Mouse (Mus musculus) megakaryocyte, embryonic 14.5 days (primary cell): ENCODE data around the gene Mical2.

ENCODE experiments used
- FLI1 ChIP-seq: IDR thresholded peaks from 2 replicates; pipeline ENCODE4 v1.6.1; 2012; ENCODE audit warnings: low read length, inconsistent platforms, mixed read lengths
- GATA1 ChIP-seq: IDR thresholded peaks from 3 replicates; pipeline ENCODE4 v1.6.1; 2012; ENCODE audit warnings: mixed read lengths, low read length, inconsistent platforms, borderline replicate concordance

DNA sequence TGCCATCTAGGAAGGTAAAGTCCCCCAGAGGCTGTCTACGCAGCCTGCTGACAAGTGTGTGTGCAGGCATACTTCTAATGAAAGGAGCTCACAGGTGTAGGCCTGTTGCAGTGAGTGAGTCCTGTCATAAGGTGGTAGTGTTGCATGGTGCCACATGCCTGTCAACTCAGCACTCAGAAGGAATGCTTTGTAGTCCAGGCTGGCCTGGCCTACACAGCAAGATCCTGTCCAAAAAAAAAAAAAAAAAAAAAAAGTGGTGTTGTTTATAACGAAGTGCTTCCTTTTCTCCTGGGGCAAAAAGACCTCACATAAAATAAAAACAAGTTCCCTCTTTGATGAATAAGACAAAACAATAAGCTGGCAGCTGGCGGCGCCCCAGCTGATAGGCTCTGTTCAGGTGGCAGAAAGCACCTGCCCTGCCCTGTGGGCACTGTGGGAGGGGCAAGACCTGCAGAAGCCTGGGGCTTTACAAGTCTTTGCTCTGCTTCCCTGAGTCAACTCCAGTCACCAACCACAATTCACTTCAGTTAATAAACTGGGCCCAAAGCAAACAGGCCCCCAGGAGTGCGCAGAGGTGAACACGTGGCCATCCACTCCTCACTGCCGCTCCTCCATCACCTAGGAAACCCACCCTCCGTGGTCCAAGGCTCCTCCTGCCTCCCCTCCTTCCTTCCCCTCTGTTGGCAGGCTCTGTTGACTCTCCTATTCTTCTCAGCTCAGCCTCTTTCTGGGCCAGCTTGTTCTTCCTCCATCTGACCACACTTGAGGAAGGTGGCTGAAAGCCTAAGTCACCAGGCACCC is 12.5 kb upstream of the Mical2 start:
- no peak for TF ChIP-seq GATA1
- no peak for TF ChIP-seq FLI1
